Mouse (Mus musculus): ENCODE data around the gene Nwd1. TPM values are rescaled to one million over a fixed set of nuclear protein-coding genes. Genes with fewer than 3 reads are reported as not detected.
"Not testable (repeated sequence)": the region's sequence is repeated elsewhere in the genome, so short reads cannot be mapped to it uniquely, and the experiment has no call there.

Nwd1 gene
- polyA plus RNA-seq (2017; shearing (Covaris generic)): not detected

- no peak for ATAC-seq
These were observed at the start of gene Nwd1 for GRCm38 (mm10) chr8:72646060-72646767. Gene Nwd1, plus strand, starts transcription at chr8:72646711.

- ATAC-seq: no peak
These were observed 3.6 kb upstream of the Nwd1 start for GRCm38 (mm10) chr8:72642885-72643284.

GRCm38 (mm10) chr8:72644601-72645000 is 1.9 kb upstream of the Nwd1 start:
- no peak for ATAC-seq

GRCm38 (mm10) chr8:72646768-72647143 is 245 bp downstream of the Nwd1 start:
- no peak for ATAC-seq

GRCm38 (mm10) chr8:72650697-72651096 is 4.2 kb downstream of the Nwd1 start:
- no peak for ATAC-seq

GRCm38 (mm10) chr8:72654565-72655521 is 8.3 kb downstream of the Nwd1 start:
- ATAC-seq: no peak

GRCm38 (mm10) chr8:72655522-72655912 is 9.0 kb downstream of the Nwd1 start:
- ATAC-seq: no peak

- no peak for ATAC-seq
These were observed 13.5 kb downstream of the Nwd1 start for GRCm38 (mm10) chr8:72659967-72660366.

- ATAC-seq: no peak
These were observed 17.7 kb downstream of the Nwd1 start for GRCm38 (mm10) chr8:72664107-72664652.

GRCm38 (mm10) chr8:72664757-72665156 is 18.2 kb downstream of the Nwd1 start:
- no peak for ATAC-seq

- no peak for ATAC-seq
These were observed 18.9 kb downstream of the Nwd1 start for GRCm38 (mm10) chr8:72665405-72665804.

GRCm38 (mm10) chr8:72668925-72669324 is 22.4 kb downstream of the Nwd1 start:
- ATAC-seq: no peak

- no peak for ATAC-seq
These were observed 26.3 kb downstream of the Nwd1 start for GRCm38 (mm10) chr8:72672802-72673201.

- ATAC-seq: no peak
These were observed 27.7 kb downstream of the Nwd1 start for GRCm38 (mm10) chr8:72674184-72674583.

- no peak for ATAC-seq
These were observed 29.9 kb downstream of the Nwd1 start for GRCm38 (mm10) chr8:72676436-72676835.

- not testable (repeated sequence) for ATAC-seq
These were observed 30.3 kb downstream of the Nwd1 start for GRCm38 (mm10) chr8:72676844-72677243.

- no peak for ATAC-seq
These were observed 30.8 kb downstream of the Nwd1 start for GRCm38 (mm10) chr8:72677331-72677730.

GRCm38 (mm10) chr8:72680133-72680532 is 33.6 kb downstream of the Nwd1 start:
- no peak for ATAC-seq

GRCm38 (mm10) chr8:72682051-72682687 is 35.7 kb downstream of the Nwd1 start:
- ATAC-seq: no peak

GRCm38 (mm10) chr8:72683010-72683521 is 36.6 kb downstream of the Nwd1 start:
- no peak for ATAC-seq

GRCm38 (mm10) chr8:72683572-72684099 is 37.1 kb downstream of the Nwd1 start:
- ATAC-seq: not testable (repeated sequence)

GRCm38 (mm10) chr8:72698349-72698926 is 51.9 kb downstream of the Nwd1 start:
- ATAC-seq: no peak

All from activated CD4-positive, CD25-positive, alpha-beta regulatory T cell, adult 4 months (primary cell).